Mouse (Mus musculus) liver, adult 2 months (tissue): Measurements from ENCODE around the gene Mast1. TPM values are rescaled to one million over a fixed set of nuclear protein-coding genes. Genes with fewer than 3 reads are reported as not detected.
A peak's percentile ranks its signal among the peaks of the same experiment; 100 is the strongest.

ENCODE experiments used
- DNase-seq: peaks from one replicate; pipeline ENCODE4 v3.0.0-alpha.2; 2011; ENCODE audit warnings: low read depth, low spot score; ENCODE audit errors: extremely low read depth
- H3K27ac ChIP-seq: fragments of 200-500 bp; replicated peaks from 2 replicates; pipeline ENCODE4 v1.5.1; 2012; ENCODE audit warnings: low read depth, mild to moderate bottlenecking, control low read depth, inconsistent platforms, low read length; ENCODE audit not compliant: insufficient read depth
- H3K27me3 ChIP-seq: fragments of 200-500 bp; 2 replicates; pipeline ENCODE4 v1.6.1; 2012; ENCODE audit warnings: mild to moderate bottlenecking, moderate library complexity, low read length, inconsistent platforms; ENCODE audit not compliant: control insufficient read depth, insufficient read depth
- H3K36me3 ChIP-seq: fragments of 200-500 bp; 2 replicates; pipeline ENCODE4 v1.6.1; 2012; ENCODE audit warnings: low read length, inconsistent platforms; ENCODE audit not compliant: control insufficient read depth, insufficient read depth
- H3K4me1 ChIP-seq: fragments of 200-500 bp; 2 replicates; pipeline ENCODE4 v1.6.1; 2011; ENCODE audit warnings: low read length; ENCODE audit not compliant: control insufficient read depth, insufficient read depth
- H3K4me3 ChIP-seq: fragments of 200-500 bp; 2 replicates; pipeline ENCODE4 v1.5.1; 2011; ENCODE audit warnings: low read depth, mild to moderate bottlenecking, control low read depth, low read length, moderate library complexity; ENCODE audit not compliant: insufficient read depth
- H3K79me2 ChIP-seq: fragments of 200-500 bp; 2 replicates; pipeline ENCODE4 v1.6.1; 2012; ENCODE audit warnings: inconsistent platforms, mild to moderate bottlenecking, low read length, moderate library complexity; ENCODE audit not compliant: control insufficient read depth, insufficient read depth
- H3K9ac ChIP-seq: fragments of 200-500 bp; 2 replicates; pipeline ENCODE4 v1.6.1; 2012; ENCODE audit warnings: low read depth, mild to moderate bottlenecking, control low read depth, inconsistent platforms, low read length
- CTCF ChIP-seq: fragments of 200-500 bp; IDR thresholded peaks from 2 replicates; pipeline ENCODE4 v1.5.1; 2011; ENCODE audit warnings: low read depth, low read length, control low read depth
- POLR2A ChIP-seq: fragments of 200-500 bp; IDR thresholded peaks from 2 replicates; pipeline ENCODE4 v1.6.1; 2011; ENCODE audit warnings: low read length, control low read depth; ENCODE audit not compliant: insufficient read depth; ENCODE audit errors: extremely low read depth
- WGBS: fragments of 180-500 bp; shearing (Covaris S2); methylation state at CpG from one replicate; pipeline ENCODE4 v1.1.7; 2018; 5-methylcytosine and 5-hydroxymethylcytosine counted together
- polyA plus RNA-seq: library from polyadenylated mRNA; depleted of rRNA; stranded (reverse); fragments of >200 nt; gene quantifications from 2 replicates; pipeline ENCODE4 v1.2.3, GENCODE M21; 2012
- total RNA-seq: library from RNA; depleted of rRNA; stranded (reverse); fragments of >200 nt; gene quantifications from 2 replicates; pipeline ENCODE4 v1.2.3, GENCODE M21; 2014

The Mast1 gene
- total and polyA plus RNA-seq, 2 experiments, result 0.09 to 0.43 TPM

GRCm38 (mm10) chr8:84956768-84957167 lies 19.6 kb upstream of the Mast1 start:
- Histone ChIP-seq H3K4me3 (no peak overlapping the region), H3K36me3 (no peaks in the 10 kb centered on the region), H3K79me2 (no peaks in the 10 kb centered on the region), H3K27ac (no peak overlapping the region), H3K4me1 (peaks cover 7% of the 10 kb centered on the region; the same call in 1 of the 2 replicates), H3K27me3 (no peaks in the 10 kb centered on the region), H3K9ac (no peak overlapping the region)
- peak; percentile 57 for TF ChIP-seq CTCF
- no peak for TF ChIP-seq POLR2A
- DNase-seq, result peak; percentile 49
- 64% methylated on average over 2 of the region's 2 CpGs for WGBS

GRCm38 (mm10) chr8:84952612-84953255 lies 15.6 kb upstream of the Mast1 start:
- peaks cover 3% of the 10 kb centered on the region; the same call in 1 of the 2 replicates for H3K27me3 ChIP-seq
- H3K4me3 ChIP-seq, result no peak overlapping the region
- H3K36me3 ChIP-seq, result no peaks in the 10 kb centered on the region
- peaks cover 2% of the 10 kb centered on the region; the same call in 1 of the 2 replicates for H3K4me1 ChIP-seq
- TF ChIP-seq CTCF, result no peak
- TF ChIP-seq POLR2A, result no peak
- no peaks in the 10 kb centered on the region for H3K79me2 ChIP-seq
- peak; percentile 60 for DNase-seq
- no peak overlapping the region for H3K27ac ChIP-seq
- no peak overlapping the region for H3K9ac ChIP-seq
- 7% methylated on average over 18 of the region's 18 CpGs for WGBS

GRCm38 (mm10) chr8:84949753-84950152 lies 12.6 kb upstream of the Mast1 start:
- 29% methylated on average over 12 of the region's 12 CpGs for WGBS
- H3K36me3 ChIP-seq, result no peaks in the 10 kb centered on the region
- peaks cover under 1% of the 10 kb centered on the region; the same call in 1 of the 2 replicates for H3K4me1 ChIP-seq
- TF ChIP-seq CTCF, result no peak
- TF ChIP-seq POLR2A, result no peak
- H3K4me3 ChIP-seq, result no peak overlapping the region
- H3K27me3 ChIP-seq, result peaks cover 20% of the 10 kb centered on the region
- no peak overlapping the region for H3K27ac ChIP-seq
- no peaks in the 10 kb centered on the region for H3K79me2 ChIP-seq
- H3K9ac ChIP-seq, result no peak overlapping the region
- DNase-seq, result no peak

GRCm38 (mm10) chr8:84947241-84947545 lies 10.0 kb upstream of the Mast1 start:
- Histone ChIP-seq H3K4me1 (peaks cover 3% of the 10 kb centered on the region; the same call in 1 of the 2 replicates), H3K36me3 (no peaks in the 10 kb centered on the region), H3K79me2 (no peaks in the 10 kb centered on the region), H3K27me3 (peaks cover 22% of the 10 kb centered on the region), H3K9ac (no peak overlapping the region), H3K27ac (no peak overlapping the region), H3K4me3 (no peak overlapping the region)
- WGBS, result 7% methylated on average over 9 of the region's 9 CpGs
- no peak for DNase-seq
- TF ChIP-seq POLR2A (no peak), CTCF (peak; percentile 19; the same call in 1 of the 2 replicates)

- H3K4me3 ChIP-seq, result no peak within 1 kb of the TSS
- WGBS, result 14% methylated on average over 17 of the region's 17 CpGs
- TF ChIP-seq POLR2A, result no peak
- peak; percentile 44; the same call in 1 of the 2 replicates for TF ChIP-seq CTCF
- peaks cover 22% of the 10 kb centered on the region for H3K27me3 ChIP-seq
- H3K9ac ChIP-seq, result no peak within 1 kb of the TSS
- peaks cover 3% of the 10 kb centered on the region; the same call in 1 of the 2 replicates for H3K4me1 ChIP-seq
- no peaks in the 10 kb centered on the region for H3K79me2 ChIP-seq
- no peaks in the 10 kb centered on the region for H3K36me3 ChIP-seq
- DNase-seq, result no peak
- no peak within 1 kb of the TSS for H3K27ac ChIP-seq
Observed at GRCm38 (mm10) chr8:84946528-84947240, 9.5 kb upstream of the Mast1 start, which contains the start of gene Rtbdn. Gene Rtbdn, plus strand, starts transcription at chr8:84946991.
